Mouse (Mus musculus): ENCODE measurements around the gene Gm20916. TPM values are rescaled to one million over a fixed set of nuclear protein-coding genes. Genes with fewer than 3 reads are reported as not detected.
"Not testable (repeated sequence)": the region's sequence is repeated elsewhere in the genome, so short reads cannot be mapped to it uniquely, and the experiment has no call there.

Gene Gm20916
- total RNA-seq (2017): not detected in 2 replicates

- not testable (repeated sequence) for ATAC-seq (replicated peaks in 1 of 2; ENCODE audit: insufficient read depth in 1 of 2, low FRiP score in 2 of 2, low TSS enrichment in 1 of 2, low read depth in 1 of 2, poor library complexity in 2 of 2, severe bottlenecking in 2 of 2)
These were observed at the start of gene Gm20916 for GRCm38 (mm10) chrY:79319265-79319664. Gene Gm20916 (plus strand): TSS chrY:79319565.

Other genes starting within 250 kb of the Gm20916 start
- not detected in 2 replicates for gene Gm20917, start 168.4 kb upstream of the Gm20916 start, total RNA-seq (2017)

All from hematopoietic stem cell, adult 5-6 weeks (primary cell).